Mouse (Mus musculus): ENCODE measurements at regions not wholly inside any gene's neighbourhood (a gene's known extent, or its start where the extent isn't known, plus 50 kb on each side); places are given as distances from the start of the nearest gene placed in this dataset.

- no peaks in the 10 kb centered on the region for H3K36me3 ChIP-seq (ENCODE audit: poor library complexity, severe bottlenecking)
- H3K4me3 ChIP-seq, result no peak overlapping the region
- no peaks in the 10 kb centered on the region for H3K9me3 ChIP-seq (replicated peaks)
- WGBS, result 81% methylated on average over 3 of the region's 3 CpGs
- H3K4me1 ChIP-seq, result no peaks in the 10 kb centered on the region
- H3K27me3 ChIP-seq, result no peaks in the 10 kb centered on the region
- H3K9ac ChIP-seq, result no peak overlapping the region
- H3K4me2 ChIP-seq, result no peak overlapping the region
- no peak for ATAC-seq
- no peak overlapping the region for H3K27ac ChIP-seq
Measured at GRCm38 (mm10) chr1:184628566-184629168, 103.8 kb downstream of the Hlx start.

- no peaks in the 10 kb centered on the region for H3K9me3 ChIP-seq (replicated peaks)
- no peaks in the 10 kb centered on the region for H3K27me3 ChIP-seq
- ATAC-seq, result no peak
- WGBS, result 89% methylated on average over 3 of the region's 3 CpGs
- H3K4me1 ChIP-seq, result no peaks in the 10 kb centered on the region
- no peaks in the 10 kb centered on the region for H3K36me3 ChIP-seq (ENCODE audit: poor library complexity, severe bottlenecking)
- H3K4me2 ChIP-seq, result no peak overlapping the region
- H3K9ac ChIP-seq, result no peak overlapping the region
- H3K4me3 ChIP-seq, result no peak overlapping the region
- H3K27ac ChIP-seq, result no peak overlapping the region
Measured at GRCm38 (mm10) chr1:184622462-184622861, 110.0 kb downstream of the Hlx start.

- H3K4me1 ChIP-seq, result no peaks in the 10 kb centered on the region
- H3K27me3 ChIP-seq, result no peaks in the 10 kb centered on the region
- no peaks in the 10 kb centered on the region for H3K9me3 ChIP-seq (replicated peaks)
- no peak overlapping the region for H3K4me2 ChIP-seq
- no peaks in the 10 kb centered on the region for H3K36me3 ChIP-seq (ENCODE audit: poor library complexity, severe bottlenecking)
- 83% methylated on average over 15 of the region's 15 CpGs for WGBS
- H3K4me3 ChIP-seq, result no peak overlapping the region
- ATAC-seq, result no peak
- H3K27ac ChIP-seq, result no peak overlapping the region
- no peak overlapping the region for H3K9ac ChIP-seq
Measured at GRCm38 (mm10) chr1:184621950-184622349, 110.5 kb downstream of the Hlx start.

GRCm38 (mm10) chr1:184617853-184618454 is 114.5 kb downstream of the Hlx start:
- ATAC-seq, result no peak
- Histone ChIP-seq H3K27me3 (no peaks in the 10 kb centered on the region), H3K4me1 (no peaks in the 10 kb centered on the region), H3K36me3 (ENCODE audit: poor library complexity, severe bottlenecking) (no peaks in the 10 kb centered on the region), H3K9me3 (replicated peaks) (no peaks in the 10 kb centered on the region), H3K4me3 (no peak overlapping the region), H3K27ac (no peak overlapping the region), H3K9ac (no peak overlapping the region), H3K4me2 (no peak overlapping the region)
- WGBS, result 82% methylated on average over 8 of the region's 8 CpGs

DNA sequence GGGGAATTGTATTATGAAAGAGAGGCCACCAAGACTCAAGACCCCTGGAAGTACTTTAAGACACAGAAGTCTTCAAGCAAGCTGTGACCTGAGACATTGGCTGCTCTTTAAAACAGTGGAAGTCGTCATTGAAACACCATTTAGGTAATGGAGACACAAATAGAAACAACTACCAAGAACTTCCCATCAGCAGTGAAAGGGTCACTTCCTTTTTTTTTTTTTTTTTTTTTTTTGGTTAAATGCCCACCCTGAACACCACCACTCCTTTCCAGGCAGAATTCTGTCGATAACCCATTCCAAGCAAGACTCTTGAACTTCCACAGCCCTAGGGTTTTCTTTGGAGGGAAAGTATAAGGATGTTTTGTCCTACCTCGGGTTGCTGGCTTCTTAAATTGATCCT is 116.4 kb downstream of the Hlx start:
- WGBS, result 76% methylated on average over 3 of the region's 3 CpGs
- Histone ChIP-seq H3K27ac (no peak overlapping the region), H3K4me1 (no peaks in the 10 kb centered on the region), H3K9ac (no peak overlapping the region), H3K9me3 (replicated peaks) (no peaks in the 10 kb centered on the region), H3K4me2 (no peak overlapping the region), H3K36me3 (ENCODE audit: poor library complexity, severe bottlenecking) (no peaks in the 10 kb centered on the region), H3K27me3 (no peaks in the 10 kb centered on the region), H3K4me3 (no peak overlapping the region)
- no peak for ATAC-seq

GRCm38 (mm10) chr1:184614699-184615415 is 117.6 kb downstream of the Hlx start:
- H3K36me3 ChIP-seq (ENCODE audit: poor library complexity, severe bottlenecking), result no peaks in the 10 kb centered on the region
- H3K4me3 ChIP-seq, result no peak overlapping the region
- ATAC-seq, result no peak
- no peak overlapping the region for H3K4me2 ChIP-seq
- no peak overlapping the region for H3K9ac ChIP-seq
- no peaks in the 10 kb centered on the region for H3K9me3 ChIP-seq (replicated peaks)
- no peak overlapping the region for H3K27ac ChIP-seq
- no peaks in the 10 kb centered on the region for H3K4me1 ChIP-seq
- 90% methylated on average over 21 of the region's 21 CpGs for WGBS
- no peaks in the 10 kb centered on the region for H3K27me3 ChIP-seq

- H3K4me2 ChIP-seq, result no peak overlapping the region
- no peak overlapping the region for H3K27ac ChIP-seq
- H3K4me3 ChIP-seq, result no peak overlapping the region
- ATAC-seq, result no peak
- peaks cover 7% of the 10 kb centered on the region; the same call in 1 of the 2 replicates for H3K4me1 ChIP-seq
- H3K9ac ChIP-seq, result no peak overlapping the region
- WGBS, result 80% methylated on average over 4 of the region's 4 CpGs
- no peaks in the 10 kb centered on the region for H3K27me3 ChIP-seq
- H3K9me3 ChIP-seq (replicated peaks), result no peaks in the 10 kb centered on the region
- H3K36me3 ChIP-seq (ENCODE audit: poor library complexity, severe bottlenecking), result no peaks in the 10 kb centered on the region
Measured at GRCm38 (mm10) chr1:184612880-184613279, 119.5 kb downstream of the Hlx start.

DNA sequence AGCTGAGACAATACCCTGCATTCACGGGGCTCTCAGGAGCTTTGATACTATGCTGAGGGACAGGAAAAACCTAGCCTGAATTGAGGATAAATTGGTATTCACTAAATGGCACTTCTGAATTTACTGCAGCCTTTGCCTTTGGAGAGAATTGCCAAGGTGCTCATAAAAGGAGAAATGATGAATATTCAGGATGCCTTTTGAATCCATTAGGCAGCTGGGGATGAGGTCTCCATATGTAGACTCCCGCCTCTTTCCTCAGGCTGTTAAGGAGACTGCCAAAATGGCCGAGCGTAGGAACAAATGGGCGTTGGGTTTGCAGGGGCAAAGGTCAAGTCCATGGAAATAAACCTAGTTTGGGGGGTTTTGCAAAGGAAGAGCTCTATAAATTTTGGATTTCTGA is 123.5 kb downstream of the Hlx start:
- Histone ChIP-seq H3K9me3 (replicated peaks) (no peaks in the 10 kb centered on the region), H3K4me3 (no peak overlapping the region), H3K27ac (no peak overlapping the region), H3K36me3 (ENCODE audit: poor library complexity, severe bottlenecking) (no peaks in the 10 kb centered on the region), H3K9ac (no peak overlapping the region), H3K4me2 (no peak overlapping the region), H3K4me1 (peaks cover 7% of the 10 kb centered on the region; the same call in 1 of the 2 replicates), H3K27me3 (no peaks in the 10 kb centered on the region)
- 39% methylated on average over 5 of the region's 5 CpGs for WGBS
- no peak; the same call in 1 of the 2 replicates for ATAC-seq

GRCm38 (mm10) chr1:184608338-184608737 is 124.1 kb downstream of the Hlx start:
- H3K4me2 ChIP-seq, result no peak overlapping the region
- WGBS, result 58% methylated on average over 2 of the region's 2 CpGs

DNA sequence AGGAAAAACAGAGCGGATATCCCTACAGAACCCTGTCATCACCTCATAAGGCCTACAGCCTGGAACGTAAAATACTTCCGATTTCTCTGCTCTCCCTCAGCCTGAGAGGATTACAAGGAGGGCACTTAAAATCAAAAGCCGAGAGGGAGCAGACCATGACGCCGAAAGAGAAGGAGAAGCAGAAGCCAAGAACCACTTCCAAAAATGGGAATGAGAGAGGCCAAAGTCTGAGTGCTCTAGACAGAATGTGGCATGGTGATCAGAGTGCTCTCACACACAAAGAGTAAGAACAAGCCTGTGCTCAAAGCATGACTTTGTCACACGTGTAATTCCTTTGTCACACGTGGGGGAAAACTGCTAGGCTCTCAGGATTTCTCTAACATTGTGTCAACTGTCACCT is 125.9 kb downstream of the Hlx start:
- ATAC-seq, result no peak
- H3K36me3 ChIP-seq (ENCODE audit: poor library complexity, severe bottlenecking), result no peaks in the 10 kb centered on the region
- 84% methylated on average over 8 of the region's 8 CpGs for WGBS
- H3K27ac ChIP-seq, result no peak overlapping the region
- H3K4me1 ChIP-seq, result peaks cover 7% of the 10 kb centered on the region; the same call in 1 of the 2 replicates
- no peaks in the 10 kb centered on the region for H3K9me3 ChIP-seq (replicated peaks)
- no peak overlapping the region for H3K4me3 ChIP-seq
- no peak overlapping the region for H3K9ac ChIP-seq
- H3K4me2 ChIP-seq, result no peak overlapping the region
- H3K27me3 ChIP-seq, result no peaks in the 10 kb centered on the region

More at GRCm38 (mm10) chr1:184608338-184608737, 124.1 kb downstream of the Hlx start:
- Histone ChIP-seq H3K4me1 (peaks cover 7% of the 10 kb centered on the region; the same call in 1 of the 2 replicates), H3K4me3 (no peak overlapping the region), H3K27ac (no peak overlapping the region), H3K9me3 (replicated peaks) (no peaks in the 10 kb centered on the region), H3K36me3 (ENCODE audit: poor library complexity, severe bottlenecking) (no peaks in the 10 kb centered on the region), H3K9ac (no peak overlapping the region), H3K27me3 (no peaks in the 10 kb centered on the region)
- ATAC-seq, result no peak

GRCm38 (mm10) chr1:184605666-184606065 is 126.8 kb downstream of the Hlx start:
- ATAC-seq, result no peak
- H3K4me3 ChIP-seq, result no peak overlapping the region

GRCm38 (mm10) chr1:184603136-184603535 is 129.3 kb downstream of the Hlx start:
- no peak overlapping the region for H3K27ac ChIP-seq
- no peak overlapping the region for H3K4me3 ChIP-seq
- no peaks in the 10 kb centered on the region for H3K4me1 ChIP-seq
- no peaks in the 10 kb centered on the region for H3K9me3 ChIP-seq (replicated peaks)
- no peak for ATAC-seq
- H3K4me2 ChIP-seq, result no peak overlapping the region
- H3K36me3 ChIP-seq (ENCODE audit: poor library complexity, severe bottlenecking), result no peaks in the 10 kb centered on the region
- 93% methylated on average over 6 of the region's 6 CpGs for WGBS
- H3K9ac ChIP-seq, result no peak overlapping the region
- H3K27me3 ChIP-seq, result no peaks in the 10 kb centered on the region

More at GRCm38 (mm10) chr1:184605666-184606065, 126.8 kb downstream of the Hlx start:
- Histone ChIP-seq H3K4me1 (peaks cover 7% of the 10 kb centered on the region; the same call in 1 of the 2 replicates), H3K36me3 (ENCODE audit: poor library complexity, severe bottlenecking) (no peaks in the 10 kb centered on the region), H3K9me3 (replicated peaks) (no peaks in the 10 kb centered on the region), H3K27ac (no peak overlapping the region), H3K9ac (no peak overlapping the region), H3K27me3 (no peaks in the 10 kb centered on the region), H3K4me2 (no peak overlapping the region)
- WGBS, result 94% methylated on average over 7 of the region's 7 CpGs

Measured in forebrain, embryonic 13.5 days (tissue).